Mouse (Mus musculus) regulatory T cell (primary cell): ENCODE results near the gene Nfia.

Experiments used
- in situ Hi-C: fragments of 300-600 bp; cut with MboI, MseI; formaldehyde crosslinking; loops from one replicate; pipeline ENCODE4 v1.15.1; 2025; ENCODE audit warnings: high pct_unique_total_duplicates

Gene Nfia

DNA sequence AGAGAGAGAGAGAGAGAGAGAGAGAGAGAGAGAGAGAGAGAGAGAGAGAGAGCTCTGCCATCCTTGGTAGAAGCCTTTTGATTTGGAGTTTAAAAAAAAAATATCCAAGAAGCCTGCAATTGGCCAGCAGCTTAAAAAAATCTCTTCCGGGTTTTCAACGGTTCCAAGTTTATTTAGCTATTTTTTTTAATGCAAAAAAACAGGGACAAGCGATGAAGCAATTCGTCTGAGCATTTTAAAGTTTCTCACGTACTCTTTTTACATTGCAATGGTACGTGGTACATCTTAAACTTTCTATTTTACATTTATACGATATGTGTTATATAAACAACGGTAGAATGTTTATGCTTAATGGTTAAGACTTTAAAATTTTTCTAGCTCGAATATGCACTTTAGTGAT, at the start of gene Nfia:
TSS of gene Nfia (plus strand) at position 94 of the 400 bp plus-strand sequence.
- in situ Hi-C loops: no loop called here

DNA sequence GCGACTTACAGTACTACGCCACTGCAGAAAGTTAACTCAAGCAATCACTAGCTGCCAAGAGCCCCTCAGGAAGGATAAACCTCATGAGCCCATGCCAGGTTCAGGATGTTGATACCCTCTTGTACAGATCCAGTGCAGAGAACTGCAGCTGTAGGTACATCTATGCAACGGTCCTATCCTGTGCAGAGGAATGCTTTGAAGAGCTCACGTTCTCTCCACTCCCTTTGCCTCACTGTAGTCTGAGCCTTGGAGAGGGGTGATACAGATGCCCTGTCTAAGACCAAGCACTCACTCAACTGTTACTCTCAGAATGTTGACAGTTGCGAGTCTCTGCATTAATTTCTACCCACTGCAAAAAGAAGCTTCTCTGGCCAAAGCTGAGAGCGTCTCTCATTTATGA, 49.2 kb upstream of the Nfia start:
- in situ Hi-C loops: no loop called here

GRCm38 (mm10) chr4:97728520-97728919, 44.0 kb upstream of the Nfia start:
- in situ Hi-C loops: no loop called here

GRCm38 (mm10) chr4:97729999-97730398, 42.5 kb upstream of the Nfia start:
- in situ Hi-C loops: no loop called here

GRCm38 (mm10) chr4:97730416-97730815, 42.1 kb upstream of the Nfia start:
- in situ Hi-C loops: no loop called here

- in situ Hi-C loops: no loop called here
These were observed 39.1 kb upstream of the Nfia start for GRCm38 (mm10) chr4:97733392-97733791.

- in situ Hi-C loops: loop anchor here (5.0 to 10.0 kb wide), 2 partner anchors 177 to 501 kb away; no protein-coding TSS in a partner anchor
These were observed 28.6 kb upstream of the Nfia start for GRCm38 (mm10) chr4:97743932-97744331.

DNA sequence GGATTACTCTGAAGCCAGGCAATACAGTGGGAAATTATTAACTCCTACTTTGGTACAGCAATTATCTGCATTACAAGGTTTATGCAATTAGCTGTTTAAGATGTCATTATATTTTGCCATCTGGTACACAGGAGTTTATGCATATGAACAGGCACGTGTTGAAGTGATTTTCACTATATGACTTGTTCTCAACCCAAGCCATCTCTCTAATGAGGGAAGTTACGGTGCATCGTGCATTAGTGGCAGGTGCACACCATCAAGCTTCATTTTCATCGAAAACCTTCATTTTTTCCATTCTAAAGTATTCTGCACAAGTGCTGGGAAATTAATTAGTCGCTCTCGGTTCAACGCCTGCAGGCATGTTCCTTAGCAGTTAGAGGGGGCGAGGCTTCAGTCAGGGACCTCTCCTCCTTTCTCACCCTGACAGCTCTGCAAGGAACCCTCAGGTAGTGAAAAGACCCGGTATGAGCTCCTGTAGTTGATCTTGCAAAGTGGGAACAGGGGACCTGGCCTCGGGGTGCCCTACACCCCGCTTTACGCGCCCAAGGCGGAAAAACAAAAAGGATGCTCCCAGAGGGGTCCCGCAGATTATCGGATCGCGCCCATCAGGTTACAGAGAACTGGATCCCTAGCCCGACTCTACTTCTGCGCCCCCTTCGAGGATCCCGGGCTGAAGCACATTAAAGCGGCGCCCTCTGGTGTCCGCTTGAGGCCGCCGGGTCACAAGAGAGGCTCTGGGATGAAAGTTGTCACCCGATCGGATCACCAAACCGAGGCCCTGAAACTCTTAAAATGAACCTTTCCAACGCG, 27.0 kb upstream of the Nfia start:
- in situ Hi-C loops: loop anchor here (10.0 kb wide), 1 partner anchor 499 kb away; no protein-coding TSS in a partner anchor

DNA sequence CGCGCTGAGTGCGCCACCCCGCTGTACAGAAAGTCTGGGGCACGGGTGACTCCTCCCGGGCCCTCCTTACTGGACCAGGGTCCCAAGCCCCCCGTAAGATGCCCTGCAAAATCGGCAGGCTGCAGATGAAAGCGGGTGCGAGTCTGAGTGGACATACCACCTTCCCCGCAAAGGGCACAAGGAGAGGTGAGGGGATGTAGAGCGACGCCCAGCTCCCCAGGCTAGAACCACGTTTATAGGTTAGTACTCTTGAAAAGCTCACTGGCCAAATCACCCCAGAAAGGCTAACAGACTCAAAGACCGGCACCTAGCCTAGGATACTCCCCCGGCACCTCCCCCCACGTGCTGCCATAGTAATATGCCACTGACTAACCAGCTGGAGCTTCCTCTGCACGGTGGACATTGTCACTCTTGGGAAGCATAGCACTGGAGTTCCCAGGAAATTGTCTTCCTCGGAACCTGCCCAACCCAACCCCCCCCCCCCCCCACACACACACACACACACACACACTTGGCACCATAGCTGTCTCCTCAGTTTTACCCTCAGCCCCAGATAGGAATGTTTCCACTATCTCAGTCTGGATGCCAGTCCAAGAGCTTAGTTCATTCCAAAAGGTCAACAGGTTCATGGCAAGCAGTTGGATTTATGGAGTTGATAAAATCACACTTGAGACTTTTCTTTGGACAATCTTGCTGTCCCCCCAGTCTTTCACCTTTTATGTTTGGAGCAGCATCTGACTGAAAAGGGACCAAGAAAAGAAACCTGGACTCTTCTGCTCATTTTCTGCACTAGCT, 26.2 kb upstream of the Nfia start:
- in situ Hi-C loops: loop anchor here (10.0 kb wide), 1 partner anchor 498 kb away; no protein-coding TSS in a partner anchor

- in situ Hi-C loops: loop anchor here (10.0 kb wide), 1 partner anchor 354 kb away; no protein-coding TSS in a partner anchor
These were observed 22.1 kb upstream of the Nfia start for GRCm38 (mm10) chr4:97750401-97750800.

DNA sequence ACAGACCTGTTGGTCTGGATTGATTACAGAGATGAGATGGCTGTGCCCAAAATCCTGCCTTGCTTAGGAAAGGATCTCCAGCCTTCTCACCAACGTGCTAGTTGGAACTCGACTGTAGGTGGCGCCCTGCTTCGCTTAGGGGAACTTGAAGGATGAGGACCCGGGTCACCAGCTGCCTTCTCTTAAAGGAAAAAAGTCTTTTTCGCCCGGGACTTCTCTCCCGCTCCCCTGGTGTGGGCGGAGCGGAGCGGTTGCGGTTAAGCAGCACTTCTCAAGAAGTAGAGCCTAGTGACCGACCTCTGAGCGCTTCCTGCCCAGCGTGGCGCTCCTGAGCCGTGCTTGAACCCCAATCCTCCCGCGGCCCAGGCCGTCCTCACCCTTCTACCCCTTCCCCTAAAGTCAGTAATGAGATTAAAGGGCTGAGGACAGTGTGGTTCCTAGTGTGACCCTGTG, 21.5 kb upstream of the Nfia start:
- in situ Hi-C loops: loop anchor here (10.0 kb wide), 1 partner anchor 354 kb away; no protein-coding TSS in a partner anchor

DNA sequence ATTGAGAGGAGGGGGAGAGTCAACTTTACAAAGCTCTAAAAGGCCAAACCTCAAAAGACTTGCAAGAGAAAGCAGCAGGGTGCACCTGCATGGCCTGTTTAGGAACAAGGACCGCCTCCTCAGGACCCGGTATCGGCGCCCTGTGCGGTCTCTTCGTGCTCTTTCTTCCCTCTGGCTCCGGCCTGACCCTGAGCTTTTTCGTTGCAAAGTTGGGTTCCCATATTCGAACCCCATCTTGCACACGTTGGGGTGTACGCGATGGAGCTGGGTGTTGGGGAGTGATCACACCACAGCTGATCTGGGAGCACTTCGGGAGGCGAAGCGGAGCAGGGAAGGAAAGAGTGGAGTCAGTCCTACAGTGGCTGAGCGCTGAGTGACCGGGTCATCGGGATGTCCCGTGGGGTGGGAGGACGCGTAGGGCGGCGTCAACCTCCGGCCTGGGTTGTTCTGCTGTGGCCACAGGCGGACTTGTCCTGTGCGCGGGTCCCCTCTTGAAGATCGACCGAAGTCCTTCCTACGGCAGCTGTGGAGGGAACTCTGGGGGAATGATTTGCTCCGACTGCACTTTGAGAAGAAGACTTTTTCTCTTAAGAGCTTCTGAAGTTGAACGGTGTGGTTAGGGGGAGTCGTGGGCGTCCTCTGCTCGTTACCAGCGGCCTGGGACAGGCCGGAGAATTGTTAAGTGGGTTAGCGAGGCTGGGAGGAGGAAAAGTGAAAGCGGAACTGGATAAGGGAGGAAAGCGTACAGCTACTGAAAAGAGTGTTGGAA, 20.9 kb upstream of the Nfia start:
- in situ Hi-C loops: loop anchor here (10.0 kb wide), 1 partner anchor 353 kb away; no protein-coding TSS in a partner anchor

DNA sequence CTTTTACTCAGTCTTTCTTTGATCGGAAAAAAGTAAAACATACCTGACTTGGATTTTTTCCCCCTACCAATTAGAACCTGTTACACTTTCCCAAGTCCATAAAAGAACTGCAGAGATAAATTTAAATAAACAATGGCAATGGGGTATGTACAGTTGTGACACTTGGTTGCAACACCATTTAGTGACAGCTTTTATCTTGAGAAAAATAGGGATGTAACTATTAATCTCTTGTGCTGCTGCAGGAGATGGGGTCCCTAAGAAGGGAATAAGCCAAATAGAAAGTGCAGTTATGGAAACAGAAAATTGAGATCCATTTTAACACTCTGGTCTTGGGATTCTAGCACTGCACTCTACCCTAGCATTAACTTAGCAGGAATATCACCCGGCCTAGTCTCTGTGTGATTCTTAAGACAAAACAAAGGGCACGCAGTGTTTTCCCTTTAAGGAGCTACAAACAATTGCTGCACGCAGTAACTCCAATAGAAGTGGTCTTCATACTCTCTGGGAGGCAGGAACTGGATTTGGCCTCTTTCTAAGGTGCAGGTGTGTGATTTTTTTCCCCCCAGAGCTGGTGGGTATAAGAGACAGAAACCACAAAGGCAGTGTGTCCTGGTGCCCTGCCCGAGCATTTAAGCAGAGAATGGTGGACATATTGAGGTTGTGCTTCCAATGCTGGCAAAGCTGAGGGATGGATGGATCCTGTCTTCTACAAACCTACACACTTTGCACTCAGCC, 20.1 kb upstream of the Nfia start:
- in situ Hi-C loops: loop anchor here (10.0 kb wide), 1 partner anchor 352 kb away; no protein-coding TSS in a partner anchor

- in situ Hi-C loops: loop anchor here (10.0 kb wide), 1 partner anchor 351 kb away; no protein-coding TSS in a partner anchor
These were observed 19.0 kb upstream of the Nfia start for GRCm38 (mm10) chr4:97753521-97753920.

DNA sequence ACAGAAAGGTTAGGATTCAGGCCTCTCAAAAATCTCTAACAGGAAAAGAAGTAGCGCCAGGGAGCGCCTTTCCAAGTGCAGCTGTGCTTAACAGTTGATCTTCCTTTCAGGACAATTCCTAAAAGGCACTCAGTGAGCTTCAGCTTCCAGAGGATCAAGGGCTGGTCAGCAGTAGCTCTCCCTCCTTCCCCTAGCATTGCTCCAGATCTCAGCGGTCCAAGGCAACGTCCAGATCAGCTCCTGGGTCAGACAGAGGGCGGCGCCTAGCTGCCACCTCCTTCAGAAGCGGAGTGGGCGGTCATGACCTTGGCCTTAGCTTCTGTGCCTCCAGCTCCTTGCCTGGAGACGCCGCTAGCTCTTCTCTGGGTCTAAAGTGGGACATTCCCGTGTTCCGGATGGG, 18.3 kb upstream of the Nfia start:
- in situ Hi-C loops: loop anchor here (10.0 kb wide), 1 partner anchor 351 kb away; no protein-coding TSS in a partner anchor

GRCm38 (mm10) chr4:97757207-97757977, 15.1 kb upstream of the Nfia start:
- in situ Hi-C loops: loop anchor here (10.0 kb wide), 1 partner anchor 347 kb away; no protein-coding TSS in a partner anchor

DNA sequence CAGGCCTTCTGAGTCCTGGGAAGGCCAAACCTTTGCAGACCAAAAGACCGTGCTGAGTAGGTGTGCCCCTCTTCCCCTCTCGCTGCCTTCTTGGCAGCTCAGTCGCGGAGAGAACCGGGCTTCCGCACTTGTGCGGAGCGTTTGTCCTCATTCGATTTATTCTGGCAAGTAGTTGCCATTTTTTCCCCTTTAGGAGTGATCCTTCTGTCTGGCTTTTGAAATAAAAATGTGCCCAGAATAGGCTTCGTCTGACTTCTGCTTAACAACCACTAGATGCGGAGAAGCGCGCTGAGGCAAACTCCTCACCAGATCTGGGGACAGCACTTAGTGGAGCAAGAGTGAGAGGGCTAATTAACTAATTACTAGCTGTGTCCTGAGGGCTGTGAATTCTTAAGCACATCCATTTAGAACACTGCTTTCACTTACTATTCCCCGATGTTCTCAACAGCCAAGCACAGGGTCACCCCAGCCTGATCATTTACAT, 14.5 kb upstream of the Nfia start:
- in situ Hi-C loops: loop anchor here (10.0 kb wide), 1 partner anchor 347 kb away; no protein-coding TSS in a partner anchor

DNA sequence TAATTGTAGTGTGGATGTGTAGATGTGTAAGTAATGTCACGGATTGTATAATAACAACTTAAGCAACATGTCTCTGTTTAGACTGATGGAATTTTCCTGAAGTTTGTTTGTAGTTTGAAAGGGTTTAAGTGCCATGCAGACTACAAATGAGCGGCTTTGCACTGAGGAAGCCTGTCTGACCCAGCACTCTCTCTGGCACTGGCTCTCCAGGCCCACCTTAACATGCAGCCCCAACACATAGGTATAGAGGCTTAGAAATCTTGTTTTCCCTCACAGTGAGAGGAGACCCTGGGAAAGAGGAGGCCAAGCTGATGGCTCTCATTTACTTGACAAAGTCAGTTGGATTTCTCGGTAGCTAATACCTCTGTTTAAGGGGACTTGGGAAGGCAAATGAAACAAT, 13.9 kb upstream of the Nfia start:
- in situ Hi-C loops: loop anchor here (10.0 kb wide), 1 partner anchor 346 kb away; no protein-coding TSS in a partner anchor

DNA sequence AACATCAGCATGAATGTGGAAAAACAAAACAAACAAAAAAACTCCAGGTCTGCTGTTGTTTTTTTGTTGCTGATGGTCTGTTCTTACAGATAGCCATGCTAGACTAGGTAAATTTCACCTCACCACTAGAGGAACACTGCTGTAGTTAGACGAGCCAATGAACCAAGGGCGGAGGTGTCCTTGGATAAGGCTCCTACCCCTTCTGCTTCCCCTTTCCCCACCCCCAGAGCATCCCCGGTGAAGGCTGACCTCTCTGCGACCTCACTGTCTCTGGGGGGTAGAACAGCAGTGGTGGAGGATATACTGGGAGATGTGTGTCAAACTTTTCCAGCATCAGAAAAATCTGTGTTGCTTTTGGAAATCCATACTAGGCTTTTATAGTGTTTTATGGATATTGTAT, 7.9 kb upstream of the Nfia start:
- in situ Hi-C loops: no loop called here
